Mouse (Mus musculus): ENCODE data around the gene Mrps2. TPM values are rescaled to one million over a fixed set of nuclear protein-coding genes. Genes with fewer than 3 reads are reported as not detected.
"Not testable (repeated sequence)": the region's sequence is repeated elsewhere in the genome, so short reads cannot be mapped to it uniquely, and the experiment has no call there.

The Mrps2 gene
- polyA plus RNA-seq, 1 experiment from 2014 or later: 50.5 TPM

GRCm38 (mm10) chr2:28505795-28506194, 37.9 kb downstream of the Mrps2 start, which contains the start of gene Gm10134:
Gene Gm10134 (plus strand): TSS chr2:28506095.
- no peaks in the 10 kb centered on the region for H3K27me3 ChIP-seq (replicated peaks; ENCODE audit: control insufficient read depth, insufficient read depth, low read length)
- no peaks in the 10 kb centered on the region for H3K4me1 ChIP-seq (ENCODE audit: control insufficient read depth, insufficient read depth, low read length)
- no peak for DNase-seq (ENCODE audit: low spot score)
- H3K27ac ChIP-seq (replicated peaks; ENCODE audit: low read depth, low read length): no peak within 1 kb of the TSS
- H3K9me3 ChIP-seq (ENCODE audit: control insufficient read depth, low read length): no peaks in the 10 kb centered on the region
- H3K36me3 ChIP-seq (ENCODE audit: control insufficient read depth, insufficient read depth, low read length): no peaks in the 10 kb centered on the region
- H3K4me3 ChIP-seq (ENCODE audit: low read depth, low read length): no peak within 1 kb of the TSS
- no peak within 1 kb of the TSS for H3K9ac ChIP-seq (ENCODE audit: low read depth, low read length)
- WGBS: 69% methylated on average over 3 of the region's 3 CpGs
- no peak for ATAC-seq (ENCODE audit: low read depth)
- H3K4me2 ChIP-seq (ENCODE audit: low read depth, low read length): no peak within 1 kb of the TSS

- no peak overlapping the region for H3K9ac ChIP-seq (ENCODE audit: low read depth, low read length)
- no peak overlapping the region for H3K4me2 ChIP-seq (ENCODE audit: low read depth, low read length)
- no peaks in the 10 kb centered on the region for H3K9me3 ChIP-seq (ENCODE audit: control insufficient read depth, low read length)
- no peaks in the 10 kb centered on the region for H3K27me3 ChIP-seq (replicated peaks; ENCODE audit: control insufficient read depth, insufficient read depth, low read length)
- 78% methylated on average over 6 of the region's 6 CpGs for WGBS
- no peaks in the 10 kb centered on the region for H3K4me1 ChIP-seq (ENCODE audit: control insufficient read depth, insufficient read depth, low read length)
- no peak overlapping the region for H3K4me3 ChIP-seq (ENCODE audit: low read depth, low read length)
- H3K27ac ChIP-seq (replicated peaks; ENCODE audit: low read depth, low read length): no peak overlapping the region
- no peak for ATAC-seq (ENCODE audit: low read depth)
- no peaks in the 10 kb centered on the region for H3K36me3 ChIP-seq (ENCODE audit: control insufficient read depth, insufficient read depth, low read length)
- no peak for DNase-seq (ENCODE audit: low spot score)
Measured at GRCm38 (mm10) chr2:28506291-28506690, 38.4 kb downstream of the Mrps2 start.

GRCm38 (mm10) chr2:28511600-28511999, 43.7 kb downstream of the Mrps2 start:
- H3K9ac ChIP-seq (ENCODE audit: low read depth, low read length); H3K4me1 ChIP-seq (ENCODE audit: control insufficient read depth, insufficient read depth, low read length); H3K27me3 ChIP-seq (replicated peaks; ENCODE audit: control insufficient read depth, insufficient read depth, low read length); H3K9me3 ChIP-seq (ENCODE audit: control insufficient read depth, low read length); H3K36me3 ChIP-seq (ENCODE audit: control insufficient read depth, insufficient read depth, low read length); H3K4me3 ChIP-seq (ENCODE audit: low read depth, low read length); H3K4me2 ChIP-seq (ENCODE audit: low read depth, low read length); DNase-seq (ENCODE audit: low spot score); H3K27ac ChIP-seq (replicated peaks; ENCODE audit: low read depth, low read length); ATAC-seq (ENCODE audit: low read depth): not testable (repeated sequence)
- 51% methylated on average over 5 of the region's 5 CpGs for WGBS

- Histone ChIP-seq H3K4me3 (ENCODE audit: low read depth, low read length) (peak within 1 kb of the TSS; percentile 82), H3K36me3 (ENCODE audit: control insufficient read depth, insufficient read depth, low read length) (0 out of 2 replicates have a peak, but pooled peaks cover 5% of the 10 kb centered on the region), H3K9ac (ENCODE audit: low read depth, low read length) (peak within 1 kb of the TSS; percentile 90), H3K4me1 (ENCODE audit: control insufficient read depth, insufficient read depth, low read length) (peaks cover 7% of the 10 kb centered on the region; the same call in 1 of the 2 replicates), H3K27ac (replicated peaks; ENCODE audit: low read depth, low read length) (peak within 1 kb of the TSS; percentile 71), H3K4me2 (ENCODE audit: low read depth, low read length) (peak within 1 kb of the TSS; percentile 94), H3K9me3 (ENCODE audit: control insufficient read depth, low read length) (no peaks in the 10 kb centered on the region), H3K27me3 (replicated peaks; ENCODE audit: control insufficient read depth, insufficient read depth, low read length) (no peaks in the 10 kb centered on the region)
- WGBS: 0% methylated on average over 12 of the region's 71 CpGs
- peak; percentile 80 for ATAC-seq (ENCODE audit: low read depth)
- DNase-seq (ENCODE audit: low spot score): peak; percentile 69
Measured at GRCm38 (mm10) chr2:28512798-28513401, 45.0 kb downstream of the Mrps2 start, which contains the start of gene Ralgds. Gene Ralgds (plus strand): TSS chr2:28513125.

- ATAC-seq (ENCODE audit: low read depth) (peak; percentile 15), DNase-seq (ENCODE audit: low spot score) (no peak)
- Histone ChIP-seq H3K4me1 (ENCODE audit: control insufficient read depth, insufficient read depth, low read length) (peaks cover 7% of the 10 kb centered on the region; the same call in 1 of the 2 replicates), H3K36me3 (ENCODE audit: control insufficient read depth, insufficient read depth, low read length) (0 out of 2 replicates have a peak, but pooled peaks cover 5% of the 10 kb centered on the region), H3K9me3 (ENCODE audit: control insufficient read depth, low read length) (no peaks in the 10 kb centered on the region), H3K27ac (replicated peaks; ENCODE audit: low read depth, low read length) (peak overlapping the region; percentile 71), H3K9ac (ENCODE audit: low read depth, low read length) (peak overlapping the region; percentile 90), H3K27me3 (replicated peaks; ENCODE audit: control insufficient read depth, insufficient read depth, low read length) (no peaks in the 10 kb centered on the region), H3K4me3 (ENCODE audit: low read depth, low read length) (peak overlapping the region; percentile 82), H3K4me2 (ENCODE audit: low read depth, low read length) (peak overlapping the region; percentile 94)
- 5% methylated on average over 39 of the region's 47 CpGs for WGBS
Measured at GRCm38 (mm10) chr2:28513431-28514370, 45.8 kb downstream of the Mrps2 start.

- Histone ChIP-seq H3K27ac (replicated peaks; ENCODE audit: low read depth, low read length) (no peak overlapping the region), H3K36me3 (ENCODE audit: control insufficient read depth, insufficient read depth, low read length) (0 out of 2 replicates have a peak, but pooled peaks cover 5% of the 10 kb centered on the region), H3K4me1 (ENCODE audit: control insufficient read depth, insufficient read depth, low read length) (peaks cover 7% of the 10 kb centered on the region; the same call in 1 of the 2 replicates), H3K4me3 (ENCODE audit: low read depth, low read length) (peak overlapping the region; percentile 82), H3K4me2 (ENCODE audit: low read depth, low read length) (peak overlapping the region; percentile 94), H3K27me3 (replicated peaks; ENCODE audit: control insufficient read depth, insufficient read depth, low read length) (no peaks in the 10 kb centered on the region), H3K9me3 (ENCODE audit: control insufficient read depth, low read length) (no peaks in the 10 kb centered on the region), H3K9ac (ENCODE audit: low read depth, low read length) (peak overlapping the region; percentile 90)
- ATAC-seq (ENCODE audit: low read depth) (no peak), DNase-seq (ENCODE audit: low spot score) (peak; percentile 86)
- 19% methylated on average over 5 of the region's 5 CpGs for WGBS
Measured at GRCm38 (mm10) chr2:28514489-28514888, 46.6 kb downstream of the Mrps2 start.

GRCm38 (mm10) chr2:28517206-28517909, 49.5 kb downstream of the Mrps2 start:
- Histone ChIP-seq H3K9ac (ENCODE audit: low read depth, low read length) (no peak overlapping the region), H3K27me3 (replicated peaks; ENCODE audit: control insufficient read depth, insufficient read depth, low read length) (no peaks in the 10 kb centered on the region), H3K4me1 (ENCODE audit: control insufficient read depth, insufficient read depth, low read length) (peaks cover 7% of the 10 kb centered on the region; the same call in 1 of the 2 replicates), H3K27ac (replicated peaks; ENCODE audit: low read depth, low read length) (no peak overlapping the region), H3K4me3 (ENCODE audit: low read depth, low read length) (no peak overlapping the region), H3K36me3 (ENCODE audit: control insufficient read depth, insufficient read depth, low read length) (0 out of 2 replicates have a peak, but pooled peaks cover 5% of the 10 kb centered on the region), H3K9me3 (ENCODE audit: control insufficient read depth, low read length) (no peaks in the 10 kb centered on the region), H3K4me2 (ENCODE audit: low read depth, low read length) (no peak overlapping the region)
- 44% methylated on average over 5 of the region's 5 CpGs for WGBS
- ATAC-seq (ENCODE audit: low read depth) (peak; percentile 2; the same call in 1 of the 2 replicates), DNase-seq (ENCODE audit: low spot score) (peak; percentile 78)

GRCm38 (mm10) chr2:28518231-28518630, 50.4 kb downstream of the Mrps2 start:
- Histone ChIP-seq H3K4me1 (ENCODE audit: control insufficient read depth, insufficient read depth, low read length) (peaks cover 7% of the 10 kb centered on the region; the same call in 1 of the 2 replicates), H3K36me3 (ENCODE audit: control insufficient read depth, insufficient read depth, low read length) (0 out of 2 replicates have a peak, but pooled peaks cover 5% of the 10 kb centered on the region), H3K4me2 (ENCODE audit: low read depth, low read length) (no peak overlapping the region), H3K9me3 (ENCODE audit: control insufficient read depth, low read length) (no peaks in the 10 kb centered on the region), H3K27me3 (replicated peaks; ENCODE audit: control insufficient read depth, insufficient read depth, low read length) (no peaks in the 10 kb centered on the region), H3K4me3 (ENCODE audit: low read depth, low read length) (no peak overlapping the region), H3K27ac (replicated peaks; ENCODE audit: low read depth, low read length) (no peak overlapping the region), H3K9ac (ENCODE audit: low read depth, low read length) (no peak overlapping the region)
- DNase-seq (ENCODE audit: low spot score): no peak
- 43% methylated on average over 2 of the region's 2 CpGs for WGBS
- no peak for ATAC-seq (ENCODE audit: low read depth)

All from embryonic facial prominence, embryonic 14.5 days (tissue).